Mouse (Mus musculus) layer of hippocampus, postnatal 14 days (tissue): ENCODE results near the gene Usp25. TPM values are rescaled to one million over a fixed set of nuclear protein-coding genes. Genes with fewer than 3 reads are reported as not detected.

ENCODE experiments used
- DNase-seq, 2 experiments: peaks; one replicate each; pipeline ENCODE4 v3.0.0; 2021 to 2022; ENCODE audit warnings: low spot score in 2 of 2, mixed read lengths in 1 of 2
- long read RNA-seq, 2 experiments: library from polyadenylated mRNA; stranded (forward); transcript quantifications; one replicate each; pipeline ENCODE4 v2.0.0; 2021
- total RNA-seq, 2 experiments: library from RNA; stranded (reverse); gene quantifications; 2 replicates each; pipeline ENCODE4 v1.2.3; 2021

Gene Usp25
- 10 to 100 TPM; 30.7 to 32.7 TPM for total RNA-seq
- long read RNA-seq, experiment 1, full-length matches to known transcripts, result 10 of 23 reads
- long read RNA-seq, experiment 1, partial matches to known transcripts, result 8 of 23 reads
- long read RNA-seq, experiment 1, other reads (novel, unspliced or antisense), result 5 of 23 reads
- long read RNA-seq, experiment 2, full-length matches to known transcripts, result 6 of 17 reads
- long read RNA-seq, experiment 2, partial matches to known transcripts, result 7 of 17 reads
- long read RNA-seq, experiment 2, other reads (novel, unspliced or antisense), result 4 of 17 reads

DNA sequence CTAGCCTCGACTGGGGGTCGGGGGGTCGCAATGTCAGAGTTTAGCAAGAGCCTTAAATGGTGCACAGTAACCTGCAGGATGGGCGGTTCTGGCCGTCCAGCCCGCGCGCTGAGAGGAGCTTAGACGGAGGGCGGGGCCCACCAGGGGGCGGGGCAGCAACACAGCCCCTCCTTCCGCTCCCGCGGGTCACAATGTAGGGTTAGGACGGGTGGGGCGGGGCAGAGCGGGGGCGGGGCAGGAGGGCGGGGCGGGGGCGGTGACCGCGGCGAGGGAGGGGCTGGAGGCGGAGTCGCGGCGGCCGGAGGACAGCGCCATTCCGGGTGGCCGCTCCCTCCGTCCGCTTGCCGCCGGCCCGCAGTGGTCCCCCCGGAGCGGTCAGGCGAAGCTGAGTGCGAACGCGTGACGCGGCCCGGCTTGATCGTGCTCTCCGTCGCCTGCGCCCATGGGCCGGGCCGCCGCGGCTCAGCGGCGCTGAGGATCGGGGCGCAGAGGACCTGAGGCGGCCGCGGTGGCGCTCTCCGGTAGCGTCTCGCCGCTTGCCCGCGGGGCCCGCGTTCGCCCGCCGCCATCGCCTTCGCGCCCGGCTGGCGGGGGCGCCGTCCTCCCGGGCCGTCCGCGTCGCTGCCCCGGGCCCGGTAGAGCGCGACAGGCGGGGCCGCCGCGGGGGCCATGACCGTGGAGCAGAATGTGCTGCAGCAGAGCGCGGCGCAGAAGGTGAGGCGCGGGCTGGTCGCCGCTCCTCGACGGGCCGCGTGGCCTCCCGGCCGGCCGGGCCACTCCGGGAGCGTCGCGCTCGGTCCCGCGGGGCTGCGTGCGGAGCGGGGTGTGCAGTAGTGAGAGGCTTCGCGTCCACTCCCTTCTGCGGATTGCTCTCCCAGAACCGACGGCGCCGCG is at the start of gene Usp25:
Usp25 (plus strand) TSS at position 280 of the 894 bp plus-strand sequence.
- peak; percentile 74 to 86 for DNase-seq

GRCm38 (mm10) chr16:76967593-76968275 is 45.8 kb upstream of the Usp25 start:
- DNase-seq, result no peak

DNA sequence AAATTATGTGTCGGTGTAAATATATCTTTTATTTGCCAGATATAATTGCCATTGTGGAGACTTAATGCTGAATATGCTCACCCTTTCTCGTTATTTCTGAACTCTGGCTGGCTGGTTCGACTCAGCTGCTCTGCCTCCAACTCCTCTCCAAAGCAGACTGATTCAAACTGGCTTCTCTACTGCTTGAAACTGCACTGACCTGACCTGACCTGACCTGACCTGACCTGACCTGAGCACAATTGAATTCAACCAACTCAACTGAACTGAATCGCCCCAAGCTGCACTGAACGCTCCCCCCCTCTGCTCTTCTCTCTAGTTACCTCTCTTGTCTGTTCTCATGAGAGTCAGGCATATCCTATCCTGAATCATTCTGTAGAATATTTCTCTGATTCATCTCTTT is 42.3 kb upstream of the Usp25 start:
- no peak for DNase-seq

DNA sequence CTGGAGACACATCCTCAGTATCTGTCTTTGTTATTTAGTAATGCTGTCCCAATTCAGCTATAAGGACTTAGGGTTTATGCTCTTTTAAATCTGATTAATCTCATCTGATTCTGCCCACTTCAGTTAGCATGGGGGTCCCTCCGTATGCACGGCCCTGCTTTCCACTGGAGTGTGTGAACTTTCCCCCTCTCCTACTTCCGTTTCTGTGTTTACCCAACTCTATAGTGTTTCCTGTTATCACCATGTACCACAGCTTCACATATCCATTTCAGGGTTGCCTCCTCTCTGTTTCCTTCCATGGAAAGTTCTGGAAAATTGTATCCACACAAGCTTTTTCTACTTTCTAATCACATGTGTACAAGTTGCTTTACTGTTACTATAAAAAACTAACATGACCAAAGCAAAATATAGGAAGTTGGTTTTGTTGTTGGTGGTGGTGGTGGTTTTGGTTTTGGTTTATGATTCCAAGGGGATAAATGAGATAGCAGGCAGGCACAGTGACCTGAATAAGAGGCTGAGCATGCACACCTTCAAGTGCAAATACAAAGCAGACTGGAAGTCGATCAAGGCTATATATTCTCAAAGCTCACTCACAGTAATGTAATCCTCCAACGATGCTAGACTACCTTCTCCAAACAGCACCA is 36.6 kb upstream of the Usp25 start:
- DNase-seq, result no peak

GRCm38 (mm10) chr16:76983696-76984095 is 29.8 kb upstream of the Usp25 start:
- DNase-seq, result no peak

- DNase-seq, result no peak
Observed at GRCm38 (mm10) chr16:76987711-76988110, 25.8 kb upstream of the Usp25 start.

- no peak for DNase-seq
Observed at GRCm38 (mm10) chr16:77003900-77004299, 9.6 kb upstream of the Usp25 start.

GRCm38 (mm10) chr16:77009173-77009572 is 4.3 kb upstream of the Usp25 start:
- DNase-seq, result no peak

GRCm38 (mm10) chr16:77014321-77015211 is 1.1 kb downstream of the Usp25 start:
- no peak for DNase-seq

DNA sequence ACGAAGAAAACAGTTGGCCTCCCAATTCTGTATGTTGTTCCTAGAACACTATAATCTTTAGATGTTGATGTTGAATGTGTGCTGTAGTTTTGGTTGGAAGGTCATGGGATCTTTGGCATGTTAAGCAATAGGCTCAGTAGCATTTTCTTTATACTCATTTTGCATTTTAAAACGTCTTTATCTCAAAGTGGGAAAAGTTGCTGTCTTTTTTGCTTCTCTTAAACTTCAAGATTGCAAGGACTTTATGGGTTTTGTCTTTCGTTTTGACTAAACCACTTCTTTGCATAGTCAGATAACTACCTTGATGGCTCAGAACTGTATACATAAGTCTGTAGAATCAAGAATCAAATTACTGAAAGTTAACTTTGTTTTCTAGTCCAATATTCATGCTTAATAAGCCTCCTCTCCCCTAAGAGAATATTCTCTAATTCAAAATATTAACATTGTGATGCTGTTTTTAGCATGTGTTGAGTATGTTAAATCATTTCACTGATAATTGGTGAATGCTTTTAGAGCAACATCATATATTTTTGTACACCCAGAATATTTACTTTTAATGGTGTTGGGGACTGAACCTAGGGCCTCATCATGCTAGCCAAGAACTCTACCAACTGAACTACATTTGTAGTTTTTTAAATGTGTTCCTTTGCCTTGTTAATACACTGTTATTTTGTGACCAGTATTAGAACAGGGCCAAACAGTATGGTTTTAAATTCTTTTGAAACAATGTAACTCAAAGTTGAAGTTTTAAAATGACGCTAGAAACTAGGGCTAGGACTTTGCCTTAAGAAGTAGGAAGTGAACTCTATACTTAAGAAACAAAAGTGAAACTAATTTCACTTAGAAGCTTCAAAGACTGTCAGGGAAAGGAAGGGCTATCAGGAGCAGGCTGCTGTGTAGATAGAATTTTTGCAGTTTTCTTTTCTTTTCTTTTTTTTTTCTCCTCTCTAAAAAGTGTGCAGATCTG is 2.2 kb downstream of the Usp25 start:
- no peak for DNase-seq

DNA sequence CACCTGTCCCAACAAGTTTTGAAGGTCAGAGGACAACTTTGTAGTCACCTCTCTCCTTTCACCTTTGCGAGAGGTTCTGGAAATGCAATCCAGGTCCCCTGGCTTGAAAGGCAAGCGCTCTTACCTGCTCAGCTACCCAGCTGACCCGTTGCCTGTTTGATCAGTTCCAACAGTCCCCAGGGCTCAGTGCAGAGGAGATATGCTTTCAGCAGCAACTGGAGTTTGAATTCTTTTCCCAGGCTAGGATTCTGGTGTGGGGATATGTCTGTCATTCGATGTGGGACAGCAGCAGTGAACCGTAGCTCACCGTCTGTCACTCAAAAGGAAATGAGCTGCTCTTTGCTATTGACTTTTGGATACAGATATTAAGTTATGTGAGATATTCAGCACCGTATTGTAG is 4.4 kb downstream of the Usp25 start:
- DNase-seq, result no peak

- no peak for DNase-seq
Observed at GRCm38 (mm10) chr16:77020190-77020589, 6.7 kb downstream of the Usp25 start.

DNA sequence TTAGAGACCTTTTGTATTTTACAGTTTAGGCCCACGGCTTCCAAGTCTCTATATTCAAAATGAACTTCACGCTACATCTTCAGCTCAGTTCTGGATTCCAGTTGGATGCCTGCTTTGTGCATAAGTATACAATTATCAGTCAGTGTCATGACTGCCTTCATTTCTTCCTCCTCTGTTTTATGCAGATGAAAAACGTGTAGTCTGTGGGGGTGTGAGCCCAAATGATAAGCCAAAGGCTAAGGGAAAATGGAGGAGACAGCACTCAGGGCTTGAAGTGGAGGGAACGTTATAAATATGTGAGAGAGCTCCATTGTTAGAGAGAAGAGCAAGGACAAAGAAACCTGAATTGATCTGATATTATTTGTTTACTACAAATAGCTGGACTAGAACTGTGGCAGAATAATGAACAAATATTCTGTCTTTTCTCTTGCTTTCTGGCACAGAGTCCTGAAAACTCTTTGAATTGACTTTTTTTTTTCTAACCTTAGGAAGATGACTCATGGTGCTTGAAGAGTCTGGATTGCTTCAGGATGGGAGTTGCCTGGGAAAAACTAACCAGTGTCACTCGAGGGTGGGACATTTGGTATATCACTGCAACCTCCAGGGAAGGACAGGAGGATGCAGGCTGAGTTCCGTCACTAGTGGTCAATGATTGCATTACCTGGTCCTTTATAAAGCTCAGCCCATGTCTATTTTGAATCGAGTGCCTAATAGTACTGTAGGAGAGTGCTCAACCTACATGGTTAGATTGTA is 10.3 kb downstream of the Usp25 start:
- no peak for DNase-seq

- no peak for DNase-seq
Observed at GRCm38 (mm10) chr16:77026099-77026498, 12.6 kb downstream of the Usp25 start.

DNA sequence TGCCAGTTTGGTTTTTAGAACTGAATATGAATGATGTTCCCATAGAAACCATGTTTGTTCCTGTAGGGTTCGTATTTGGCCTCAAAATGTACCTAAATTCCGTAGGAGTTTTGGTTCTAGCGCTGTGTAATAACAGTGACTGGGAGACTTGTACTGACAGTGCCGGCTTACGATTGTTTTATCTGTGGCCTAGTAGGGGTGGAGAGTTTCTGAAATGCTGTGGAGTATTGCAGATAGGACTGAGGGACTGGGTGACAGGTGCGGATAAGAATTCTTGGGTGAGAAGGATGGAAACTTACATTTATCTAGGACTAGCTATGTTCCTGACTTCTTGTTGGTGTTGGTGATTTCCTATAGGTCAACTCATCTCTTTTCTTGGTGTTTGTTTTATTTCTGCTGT is 13.4 kb downstream of the Usp25 start:
- no peak for DNase-seq

GRCm38 (mm10) chr16:77027976-77028686 is 14.6 kb downstream of the Usp25 start:
- DNase-seq, result no peak

- peak; percentile 41 to 45 for DNase-seq
Observed at GRCm38 (mm10) chr16:77028687-77029417, 15.3 kb downstream of the Usp25 start.
